Comparison of ENCODE assay signal across 8 mouse cellular contexts in the genomic region with DNA sequence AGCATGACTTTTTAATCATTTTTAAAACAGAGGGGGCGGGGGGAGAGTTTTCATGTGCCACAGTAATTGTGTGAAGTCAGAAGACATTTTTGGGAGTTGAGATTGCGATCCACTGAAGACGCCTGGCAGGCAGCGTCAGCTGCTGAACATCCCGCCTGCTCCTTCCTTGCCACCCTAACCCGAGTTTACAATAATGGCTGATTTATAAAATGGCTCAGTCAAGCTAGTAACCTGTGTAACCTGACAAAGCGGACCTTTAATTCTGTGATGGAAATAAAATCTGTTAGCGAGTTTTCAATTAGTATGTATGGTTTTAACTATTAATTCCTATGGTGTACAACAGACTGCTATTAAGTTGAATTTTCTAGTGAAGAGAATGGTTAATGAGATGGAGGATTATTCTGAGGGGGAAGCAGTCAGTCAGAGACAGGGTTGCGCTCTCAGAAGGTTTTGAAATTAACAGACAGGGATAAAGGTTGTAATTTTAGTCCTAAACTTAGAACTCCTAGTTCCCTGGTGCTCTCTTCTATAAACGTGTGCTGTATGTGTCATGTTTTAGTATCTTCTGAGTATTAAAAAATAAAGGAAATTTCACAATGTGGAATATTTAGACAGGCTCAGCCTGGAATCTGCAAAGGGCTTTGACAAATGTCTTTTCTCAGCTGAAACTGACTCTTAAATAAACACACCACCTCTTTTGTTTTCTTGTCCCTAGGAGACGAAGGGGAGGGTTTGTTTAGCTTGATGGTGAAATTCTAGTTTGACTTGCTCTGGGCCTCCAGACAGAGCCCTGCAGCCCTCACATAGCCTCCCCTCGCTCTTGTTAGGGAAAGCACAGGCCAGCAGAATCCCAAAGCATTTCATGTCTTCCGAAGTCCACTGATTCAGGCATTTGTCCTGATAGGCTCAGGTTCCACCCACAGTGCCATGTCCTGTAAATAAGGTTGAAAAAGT. TPM values are rescaled to one million over a fixed set of nuclear protein-coding genes. Genes with fewer than 3 reads are reported as not detected.
A peak's percentile ranks its signal among the peaks of the same experiment; 100 is the strongest.
DNase-seq lines count a peak whose midpoint lies in the region; ATAC-seq and TF ChIP-seq lines count a peak whose summit lies in the region.
"Had no signal": no experiment of that assay in that cellular context is flagged by ENCODE, and none has a peak within 500 bp of the region (broad histone marks: within the 10 kb centered on the region; RNA-seq: fewer than 3 reads in every experiment).

No protein-coding gene starts in this region.

- H3K9me3 ChIP-seq in heart, embryonic 14.5 days (ENCODE audit: control insufficient read depth, low read length) = no peaks in the 10 kb centered on the region
- H3K9me3 ChIP-seq in liver, embryonic 16.5 days (replicated peaks; ENCODE audit: control insufficient read depth, low read length) = no peaks in the 10 kb centered on the region
- no peaks in the 10 kb centered on the region for H3K9me3 ChIP-seq in stomach, embryonic 15.5 days
- H3K9me3 ChIP-seq: limb, embryonic 13.5 days had no signal

- no peak for ATAC-seq in heart, embryonic 14.5 days (ENCODE audit: insufficient number of reproducible peaks, insufficient read depth, low FRiP score, low read depth)
- ATAC-seq in liver, embryonic 16.5 days (ENCODE audit: low read depth) = peak; percentile 79
- ATAC-seq in stomach, embryonic 15.5 days (ENCODE audit: insufficient read depth, low FRiP score, low read depth) = peak; percentile 50; the same call in 1 of the 2 replicates

- WGBS in heart, embryonic 14.5 days = 72% methylated on average over 13 of the region's 13 CpGs
- 64% methylated on average over 13 of the region's 13 CpGs for WGBS in liver, embryonic 16.5 days (ENCODE audit: insufficient replicate concordance)
- WGBS in stomach, embryonic 15.5 days = 40% methylated on average over 13 of the region's 13 CpGs

- no peak for DNase-seq in layer of hippocampus, adult 2 months (ENCODE audit: low spot score in 2 of 2)
- no peak for DNase-seq in layer of hippocampus, adult 11-12 months (ENCODE audit: low spot score)
- no peak for DNase-seq in adrenal gland, adult 2 months
- DNase-seq in ovary, postnatal 14 days (ENCODE audit: low spot score) = no peak

- H3K27me3 ChIP-seq in heart, embryonic 14.5 days (ENCODE audit: control insufficient read depth, insufficient read depth, low read length) = no peaks in the 10 kb centered on the region
- no peaks in the 10 kb centered on the region for H3K27me3 ChIP-seq in liver, embryonic 16.5 days (ENCODE audit: control insufficient read depth, insufficient read depth, low read depth, low read length)
- no peaks in the 10 kb centered on the region for H3K27me3 ChIP-seq in stomach, embryonic 15.5 days (replicated peaks)
- H3K27me3 ChIP-seq: limb, embryonic 13.5 days had no signal

- H3K4me2 ChIP-seq in heart, embryonic 14.5 days (ENCODE audit: low read length) = no peak overlapping the region
- no peak overlapping the region for H3K4me2 ChIP-seq in liver, embryonic 16.5 days (ENCODE audit: low read depth, low read length)
- H3K4me2 ChIP-seq in stomach, embryonic 15.5 days = 0 out of 2 replicates have a peak overlapping the region, but pooled peaks have one; percentile 8
- H3K4me2 ChIP-seq: limb, embryonic 13.5 days had no signal

- H3K36me3 ChIP-seq in heart, embryonic 14.5 days (ENCODE audit: control insufficient read depth, insufficient read depth, low read length) = peaks cover 45% of the 10 kb centered on the region
- peaks cover 2% of the 10 kb centered on the region; the same call in 1 of the 2 replicates for H3K36me3 ChIP-seq in liver, embryonic 16.5 days (ENCODE audit: control insufficient read depth, insufficient read depth)
- peaks cover 14% of the 10 kb centered on the region for H3K36me3 ChIP-seq in stomach, embryonic 15.5 days

- peaks cover 10 to 18% of the 10 kb centered on the region in 2 experiments for H3K4me1 ChIP-seq in heart, embryonic 14.5 days (ENCODE audit: control insufficient read depth in 2 of 2, insufficient read depth in 2 of 2, low read length in 2 of 2)
- H3K4me1 ChIP-seq in liver, embryonic 16.5 days (ENCODE audit: control insufficient read depth, low read depth, low read length) = peaks cover 4% of the 10 kb centered on the region
- peaks cover 21% of the 10 kb centered on the region for H3K4me1 ChIP-seq in stomach, embryonic 15.5 days

- H3K4me3 ChIP-seq in layer of hippocampus, adult 2 months = no peak overlapping the region
- H3K4me3 ChIP-seq in heart, embryonic 14.5 days (ENCODE audit: control insufficient read depth in 1 of 2, insufficient read depth in 1 of 2, low read depth in 1 of 2, low read length in 2 of 2) = no peak overlapping the region
- no peak overlapping the region for H3K4me3 ChIP-seq in liver, embryonic 16.5 days (ENCODE audit: low read depth, low read length)
- no peak overlapping the region for H3K4me3 ChIP-seq in stomach, embryonic 15.5 days (replicated peaks)
- H3K4me3 ChIP-seq: limb, embryonic 13.5 days had no signal

- no peak overlapping the region for H3K9ac ChIP-seq in heart, embryonic 14.5 days (ENCODE audit: low read length)
- no peak overlapping the region for H3K9ac ChIP-seq in liver, embryonic 16.5 days (ENCODE audit: low read depth, low read length)
- H3K9ac ChIP-seq in stomach, embryonic 15.5 days = no peak overlapping the region
- H3K9ac ChIP-seq: limb, embryonic 13.5 days had no signal

- no peak for TF ChIP-seq CTCF in layer of hippocampus, adult 2 months (conservative IDR thresholded peaks at IDR 0.05)

- H3K27ac ChIP-seq in layer of hippocampus, adult 2 months = peak overlapping the region; percentile 54
- H3K27ac ChIP-seq in heart, embryonic 14.5 days (replicated peaks in 1 of 2; ENCODE audit: control insufficient read depth in 1 of 2, insufficient read depth in 1 of 2, low read depth in 2 of 2, low read length in 2 of 2) = peak overlapping the region; percentile 54 to 62
- peak overlapping the region; percentile 75 for H3K27ac ChIP-seq in liver, embryonic 16.5 days (ENCODE audit: low read length)
- H3K27ac ChIP-seq in stomach, embryonic 15.5 days = peak overlapping the region; percentile 86
- H3K27ac ChIP-seq: limb, embryonic 13.5 days had no signal

RNA-seq across cellular contexts. Expression of gene Trp53bp2, which starts 51.6 kb away (rescaled TPM):
- total RNA-seq in layer of hippocampus, adult 2 months (2021) = 10 to 100 TPM; 31.1 to 32.4 TPM
- polyA plus RNA-seq in heart, embryonic 14.5 days (2014; fragmentation: Nextera tagmentation; extraction: Ambion mirVana) = 14.4 and 16.9 TPM in 2 replicates
- polyA plus RNA-seq in liver, embryonic 16.5 days (2015; fragmentation: Nextera tagmentation; extraction: Ambion mirVana) = 3.5 and 4.4 TPM in 2 replicates
- 19.9 and 23.1 TPM in 2 replicates for polyA plus RNA-seq in stomach, embryonic 15.5 days (2015; fragmentation: Nextera tagmentation; extraction: Ambion mirVana)
- total RNA-seq in adrenal gland, adult 2 months (2021) = 10 to 100 TPM; 20.1 to 22.2 TPM
- polyA plus RNA-seq in adrenal gland, adult 2 months (2012; rRNA removed) = 14.2 and 14.3 TPM in 2 replicates

RNA-seq across cellular contexts. Expression of gene Capn2, which starts 56.8 kb away (rescaled TPM):
- total RNA-seq in layer of hippocampus, adult 2 months (2021) = 10 to 100 TPM; 56.4 to 61.1 TPM
- 71.2 and 76.6 TPM in 2 replicates for polyA plus RNA-seq in heart, embryonic 14.5 days (2014; fragmentation: Nextera tagmentation; extraction: Ambion mirVana)
- polyA plus RNA-seq in liver, embryonic 16.5 days (2015; fragmentation: Nextera tagmentation; extraction: Ambion mirVana) = 25.0 and 27.4 TPM in 2 replicates
- 107 and 108 TPM in 2 replicates for polyA plus RNA-seq in stomach, embryonic 15.5 days (2015; fragmentation: Nextera tagmentation; extraction: Ambion mirVana)
- 100 to 1,000 TPM in 1 of 2 experiments, 10 to 100 TPM in 1; 67.7 to 105 TPM for total RNA-seq in adrenal gland, adult 2 months (2021)
- polyA plus RNA-seq in adrenal gland, adult 2 months (2012; rRNA removed) = 25.9 and 34.3 TPM in 2 replicates
